Mouse (Mus musculus) 3134 (cell line): ENCODE results near the gene Tex50.

Experiments
- DNase-seq: peaks from one replicate; pipeline ENCODE4 v3.0.0-alpha.2; 2011; ENCODE audit warnings: low spot score; ENCODE audit not compliant: insufficient read length; ENCODE audit errors: extremely low read depth

Tex50 gene

DNA sequence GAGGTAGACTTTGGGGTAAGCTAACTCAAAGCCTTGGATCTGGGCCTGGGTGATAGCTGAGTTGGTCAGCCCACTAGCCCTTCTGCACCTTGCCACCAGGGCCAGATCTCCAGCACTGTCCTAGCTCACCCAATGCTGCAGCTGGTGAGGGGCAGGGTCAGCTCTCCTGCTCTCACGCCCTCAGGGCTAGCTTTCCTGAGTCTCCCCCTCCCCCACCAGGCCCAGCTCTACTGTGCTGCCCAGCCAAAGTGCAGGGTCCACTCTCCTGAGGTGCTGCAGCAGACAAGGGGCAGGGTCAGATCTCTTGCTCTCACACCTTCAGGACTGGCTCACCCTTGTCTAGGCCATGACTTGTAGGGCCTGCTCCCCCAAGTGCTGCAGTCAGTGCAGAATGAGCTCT, 32.7 kb downstream of the Tex50 start:
- no peak for DNase-seq

DNA sequence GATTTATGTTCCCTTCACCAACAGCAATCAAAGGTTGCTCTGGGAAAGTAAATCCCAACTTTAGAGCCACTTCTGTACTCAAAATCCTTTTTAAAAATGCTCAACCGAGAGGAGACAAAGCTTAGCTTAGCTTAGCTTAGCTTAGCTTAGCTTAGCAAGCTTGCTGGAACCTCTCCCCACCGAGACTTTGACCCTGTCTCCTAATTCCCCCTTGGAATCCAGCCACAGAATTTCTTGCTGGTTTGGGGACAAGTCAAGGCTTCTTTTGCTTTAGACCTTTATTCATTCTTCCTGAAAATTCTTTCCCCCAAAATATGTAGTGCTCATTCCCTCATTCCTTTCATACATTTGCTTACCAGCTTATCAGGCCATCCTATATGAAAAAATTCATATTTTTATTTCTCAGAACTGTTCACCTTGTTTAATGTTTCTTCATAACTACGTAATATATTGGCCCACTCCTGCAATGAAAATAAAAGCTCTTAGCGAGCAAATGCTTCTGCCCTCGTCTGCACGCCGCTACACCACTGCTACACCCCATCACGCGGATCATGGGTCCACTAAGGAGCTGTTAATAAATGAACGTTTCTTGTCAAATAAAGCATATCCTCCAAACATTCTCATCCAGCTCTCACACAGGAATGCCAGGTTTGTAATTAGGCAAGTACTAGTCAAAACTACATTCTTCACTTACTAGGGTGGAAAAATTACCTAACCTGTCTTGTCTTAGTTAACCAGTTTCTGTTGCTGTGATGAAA, 36.3 kb downstream of the Tex50 start:
- no peak for DNase-seq

DNA sequence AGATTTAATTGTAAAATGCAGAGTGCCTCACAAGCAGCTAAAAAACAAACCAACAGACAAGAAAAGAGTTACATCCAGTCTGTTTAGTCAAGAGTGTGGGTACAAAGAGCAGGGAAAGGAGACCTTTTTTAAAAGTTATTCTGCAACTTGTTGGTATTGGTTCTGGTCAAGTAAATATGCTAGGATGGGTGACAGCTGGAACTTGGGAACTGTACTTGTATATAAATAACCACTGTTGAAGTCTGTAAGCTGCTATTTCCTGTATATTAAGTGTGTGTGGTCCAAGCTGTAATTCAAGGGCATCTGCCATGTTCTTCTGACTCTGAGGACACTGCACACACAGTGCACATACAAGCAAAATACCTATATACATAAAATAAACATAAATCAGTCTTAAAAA, 44.5 kb downstream of the Tex50 start:
- DNase-seq: no peak

DNA sequence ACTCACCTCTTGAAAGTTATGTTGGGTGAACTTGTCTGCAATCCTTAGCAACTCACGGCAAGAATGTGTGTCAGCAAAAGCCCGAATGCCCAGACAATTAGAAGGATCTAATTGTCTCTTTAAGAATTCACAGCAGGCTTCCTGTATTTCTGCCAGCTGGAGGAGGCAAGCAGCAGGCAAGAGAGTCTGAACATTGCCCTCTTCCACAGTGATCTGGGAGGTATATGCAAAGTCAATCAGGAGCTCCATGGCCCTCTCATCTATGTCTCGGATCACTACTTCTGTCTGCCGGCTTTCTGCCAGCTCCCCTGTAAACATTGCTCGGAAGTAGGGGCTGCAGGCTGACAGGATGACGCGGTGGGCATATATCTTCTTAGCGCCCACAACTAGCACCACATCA, 49.9 kb downstream of the Tex50 start:
- DNase-seq: no peak
